Mouse (Mus musculus): Measurements from ENCODE around the gene Rbfox2. TPM values are rescaled to one million over a fixed set of nuclear protein-coding genes. Genes with fewer than 3 reads are reported as not detected.

Gene Rbfox2
- total and polyA plus RNA-seq, 3 experiments = 0.89 TPM; not detected in 2

DNA sequence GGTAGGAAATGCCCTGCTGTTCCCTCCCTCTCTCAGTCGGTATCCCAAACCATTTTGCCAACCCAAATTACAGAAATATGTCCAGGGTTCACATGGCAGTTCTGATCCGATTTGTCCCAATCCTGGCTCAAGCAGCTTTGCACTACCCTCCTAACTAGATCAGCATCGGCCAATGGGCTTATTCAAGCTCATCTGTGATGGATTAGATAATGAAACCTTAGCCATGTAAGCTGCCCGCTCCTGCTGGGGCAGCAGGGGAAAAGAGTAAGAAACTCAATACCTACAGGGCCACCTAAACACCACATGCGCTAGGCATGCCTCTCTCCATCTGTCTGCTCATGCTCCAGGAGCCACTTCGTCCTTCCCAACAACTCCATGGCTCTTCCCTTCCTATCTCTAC, 5.7 kb downstream of the Rbfox2 start:
- no peak for DNase-seq (ENCODE audit: extremely low read depth)
- peaks cover 85% of the 10 kb centered on the region for H3K27me3 ChIP-seq (replicated peaks)
- dilution Hi-C loops (cut with MboI; ENCODE audit: extremely low pct_ligation_motif_present, extremely low pct_unique_long_range_greater_than_20kb, low sequenced_read_pairs) = no loop called here
- in situ Hi-C loops (cut with MboI; ENCODE audit: low pct_ligation_motif_present, low pct_unique_long_range_greater_than_20kb, low sequenced_read_pairs) = no loop called here
- no peak for TF ChIP-seq MAX (IDR thresholded peaks at IDR 0.05; ENCODE audit: low read length)
- no peak for TF ChIP-seq KAT2A (IDR thresholded peaks at IDR 0.05; ENCODE audit: insufficient replicate concordance, low read length)
- TF ChIP-seq MAZ (IDR thresholded peaks at IDR 0.05; ENCODE audit: low read depth, low read length) = no peak
- no peak for TF ChIP-seq MXI1 (IDR thresholded peaks at IDR 0.05; ENCODE audit: low read depth, low read length)
- no peaks in the 10 kb centered on the region for H3K36me3 ChIP-seq (replicated peaks in 1 of 2; ENCODE audit: control insufficient read depth in 1 of 2, insufficient read depth in 1 of 2, low read length in 1 of 2)
- no peak overlapping the region for H3K9ac ChIP-seq (ENCODE audit: insufficient read depth, low read depth)
- no peaks in the 10 kb centered on the region for H3K4me1 ChIP-seq (ENCODE audit: control insufficient read depth in 1 of 2, insufficient read depth in 2 of 2)
- H3K27ac ChIP-seq (ENCODE audit: insufficient read depth, low read depth) = no peak overlapping the region
- no peak overlapping the region for H3K4me2 ChIP-seq (ENCODE audit: insufficient read depth, low read depth, poor library complexity, severe bottlenecking)
- no peaks in the 10 kb centered on the region for H3K9me3 ChIP-seq (replicated peaks; ENCODE audit: low read length)
- no peak overlapping the region for H3K4me3 ChIP-seq (replicated peaks in 1 of 3; ENCODE audit: low read depth in 2 of 3, low read length in 2 of 3, poor library complexity in 1 of 3)
- no peaks in the 10 kb centered on the region for H3K79me2 ChIP-seq (replicated peaks; ENCODE audit: control insufficient read depth, extremely low read depth, insufficient read depth, poor library complexity, severe bottlenecking)

- Histone ChIP-seq H3K4me1 (ENCODE audit: control insufficient read depth in 1 of 2, insufficient read depth in 2 of 2) (no peaks in the 10 kb centered on the region), H3K27me3 (replicated peaks) (peaks cover 79% of the 10 kb centered on the region), H3K36me3 (replicated peaks in 1 of 2; ENCODE audit: control insufficient read depth in 1 of 2, insufficient read depth in 1 of 2, low read length in 1 of 2) (no peaks in the 10 kb centered on the region), H3K9me3 (replicated peaks; ENCODE audit: low read length) (no peaks in the 10 kb centered on the region), H3K4me3 (replicated peaks in 1 of 3; ENCODE audit: low read depth in 2 of 3, low read length in 2 of 3, poor library complexity in 1 of 3) (no peak overlapping the region), H3K79me2 (replicated peaks; ENCODE audit: control insufficient read depth, extremely low read depth, insufficient read depth, poor library complexity, severe bottlenecking) (no peaks in the 10 kb centered on the region), H3K9ac (ENCODE audit: insufficient read depth, low read depth) (no peak overlapping the region), H3K27ac (ENCODE audit: insufficient read depth, low read depth) (no peak overlapping the region), H3K4me2 (ENCODE audit: insufficient read depth, low read depth, poor library complexity, severe bottlenecking) (no peak overlapping the region)
- in situ Hi-C loops (cut with MboI; ENCODE audit: low pct_ligation_motif_present, low pct_unique_long_range_greater_than_20kb, low sequenced_read_pairs) (no loop called here), dilution Hi-C loops (cut with MboI; ENCODE audit: extremely low pct_ligation_motif_present, extremely low pct_unique_long_range_greater_than_20kb, low sequenced_read_pairs) (no loop called here)
- no peak for DNase-seq (ENCODE audit: extremely low read depth)
- TF ChIP-seq POLR2A (IDR thresholded peaks at IDR 0.05; ENCODE audit: low read depth, low read length) (no peak), TBP (conservative IDR thresholded peaks at IDR 0.05; ENCODE audit: low read depth, low read length) (no peak), E2F4 (IDR thresholded peaks at IDR 0.05; ENCODE audit: insufficient replicate concordance, low read depth, low read length) (no peak), HCFC1 (IDR thresholded peaks at IDR 0.05; ENCODE audit: low read depth, low read length) (no peak), PAX5 (IDR thresholded peaks at IDR 0.05; ENCODE audit: low read length) (no peak), EP300 (IDR thresholded peaks at IDR 0.05; ENCODE audit: low read length) (no peak), ETS1 (conservative IDR thresholded peaks at IDR 0.05; ENCODE audit: low read depth, low read length) (no peak), USF1 (IDR thresholded peaks at IDR 0.05; ENCODE audit: low read depth, low read length) (no peak), UBTF (IDR thresholded peaks at IDR 0.05; ENCODE audit: low read depth, low read length) (no peak), BHLHE40 (IDR thresholded peaks at IDR 0.05; ENCODE audit: low read depth, low read length) (no peak), MAZ (IDR thresholded peaks at IDR 0.05; ENCODE audit: low read depth, low read length) (no peak), MEF2A (IDR thresholded peaks at IDR 0.05; ENCODE audit: borderline replicate concordance, low read depth, low read length) (no peak), RAD21 (IDR thresholded peaks at IDR 0.05; ENCODE audit: low read depth, low read length) (no peak), ZNF384 (IDR thresholded peaks at IDR 0.05; ENCODE audit: low read depth, low read length) (no peak), CHD2 (IDR thresholded peaks at IDR 0.05; ENCODE audit: low read length) (no peak), NRF1 (IDR thresholded peaks at IDR 0.05; ENCODE audit: low read depth, low read length) (no peak), MYC (IDR thresholded peaks at IDR 0.05; ENCODE audit: low read depth, low read length) (no peak), JUND (conservative IDR thresholded peaks at IDR 0.05; ENCODE audit: low read depth, low read length) (no peak), IRF4 (IDR thresholded peaks at IDR 0.05; ENCODE audit: low read depth, low read length) (no peak)
Measured at GRCm38 (mm10) chr15:77298564-77298963, 8.2 kb downstream of the Rbfox2 start.
